Mouse (Mus musculus) CD4-positive naive resting alpha-beta T cell, adult 76 days (primary cell): Measurements from ENCODE around the gene 0610009B22Rik. TPM values are rescaled to one million over a fixed set of nuclear protein-coding genes. Genes with fewer than 3 reads are reported as not detected.

Experiments used
- total RNA-seq: library from RNA; stranded (reverse); gene quantifications from one replicate; pipeline ENCODE4 v1.2.4, GENCODE M21; 2023

0610009B22Rik gene
- 2.7 TPM for total RNA-seq

GRCm38 (mm10) chr11:51688330-51689328 lies at the start of gene 0610009B22Rik:
TSS of gene 0610009B22Rik (minus strand) at chr11:51688874.

DNA sequence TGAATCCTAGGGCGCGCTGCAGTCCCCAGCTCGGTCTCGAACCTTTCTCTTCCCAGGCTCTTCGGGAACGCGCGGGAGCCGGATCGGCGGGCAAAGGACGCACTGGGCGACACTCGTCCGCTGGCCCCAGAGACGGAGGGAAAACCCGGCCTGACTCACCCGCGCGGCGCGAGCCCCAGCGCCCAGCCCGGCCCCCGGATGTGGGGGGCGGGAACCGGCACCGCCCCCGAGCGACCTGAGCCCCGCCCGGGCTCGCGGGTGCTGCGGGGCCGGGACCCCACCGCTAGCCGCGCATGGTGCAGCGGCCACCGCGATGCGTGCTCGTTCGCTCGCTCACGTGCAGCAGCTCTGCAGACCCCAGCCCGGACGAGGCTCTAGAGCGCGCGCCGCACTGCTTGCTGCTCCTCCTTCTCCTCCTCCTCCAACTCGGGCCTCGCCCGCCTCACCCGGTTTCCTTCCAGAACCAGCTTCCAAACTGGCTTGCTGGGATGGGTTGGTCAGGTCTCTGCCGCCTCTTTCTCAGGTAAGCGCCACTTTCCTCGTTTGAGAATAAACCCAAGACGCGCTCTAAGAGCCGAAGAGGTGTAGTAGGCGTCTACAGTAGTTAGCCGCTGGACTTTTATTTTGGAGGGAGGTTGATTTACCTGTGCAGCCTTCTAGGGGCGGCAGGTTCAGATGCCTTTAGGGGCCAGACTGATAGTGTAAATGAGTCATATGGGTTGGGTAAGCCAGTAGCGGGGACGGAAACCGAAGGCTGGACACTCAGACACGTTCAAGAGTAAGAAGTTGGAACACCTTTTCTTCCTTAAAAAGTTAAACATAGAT lies 37.8 kb downstream of the 0610009B22Rik start, which contains the start of the genes N4bp3 and D930048N14Rik:
N4bp3 (minus strand) TSS at position 152 of the 825 bp plus-strand sequence.
D930048N14Rik (plus strand) TSS at position 264 of the 825 bp plus-strand sequence.

GRCm38 (mm10) chr11:51635525-51636322 lies 53.0 kb downstream of the 0610009B22Rik start, which contains the start of gene Rmnd5b:
TSS of gene Rmnd5b (minus strand) at chr11:51635896.

Other genes starting within 250 kb of the 0610009B22Rik start
- 11.9 TPM for gene Phykpl, start 104.1 kb downstream of the 0610009B22Rik start, total RNA-seq
- gene Hnrnpab, start 82.0 kb downstream of the 0610009B22Rik start, total RNA-seq: 227 TPM
- 43.6 TPM for gene Nhp2, start 69.1 kb downstream of the 0610009B22Rik start, total RNA-seq
- gene Rmnd5b, start 53.0 kb downstream of the 0610009B22Rik start, total RNA-seq: 69.6 TPM
- gene N4bp3, start 38.0 kb downstream of the 0610009B22Rik start, total RNA-seq: 3.8 TPM
- 0.91 TPM for gene D930048N14Rik, start 37.9 kb downstream of the 0610009B22Rik start, total RNA-seq
- gene Sec24a, start 74.8 kb upstream of the 0610009B22Rik start, total RNA-seq: 50.9 TPM
- 23.6 TPM for gene Sar1b, start 74.8 kb upstream of the 0610009B22Rik start, total RNA-seq
- gene Jade2, start 168.8 kb upstream of the 0610009B22Rik start, total RNA-seq: 56.7 TPM